Mouse (Mus musculus): Measurements from ENCODE around the gene Rapgef4. TPM values are rescaled to one million over a fixed set of nuclear protein-coding genes. Genes with fewer than 3 reads are reported as not detected.

The Rapgef4 gene
- total and polyA plus RNA-seq, 2 experiments, result 66.1 to 223 TPM

DNA sequence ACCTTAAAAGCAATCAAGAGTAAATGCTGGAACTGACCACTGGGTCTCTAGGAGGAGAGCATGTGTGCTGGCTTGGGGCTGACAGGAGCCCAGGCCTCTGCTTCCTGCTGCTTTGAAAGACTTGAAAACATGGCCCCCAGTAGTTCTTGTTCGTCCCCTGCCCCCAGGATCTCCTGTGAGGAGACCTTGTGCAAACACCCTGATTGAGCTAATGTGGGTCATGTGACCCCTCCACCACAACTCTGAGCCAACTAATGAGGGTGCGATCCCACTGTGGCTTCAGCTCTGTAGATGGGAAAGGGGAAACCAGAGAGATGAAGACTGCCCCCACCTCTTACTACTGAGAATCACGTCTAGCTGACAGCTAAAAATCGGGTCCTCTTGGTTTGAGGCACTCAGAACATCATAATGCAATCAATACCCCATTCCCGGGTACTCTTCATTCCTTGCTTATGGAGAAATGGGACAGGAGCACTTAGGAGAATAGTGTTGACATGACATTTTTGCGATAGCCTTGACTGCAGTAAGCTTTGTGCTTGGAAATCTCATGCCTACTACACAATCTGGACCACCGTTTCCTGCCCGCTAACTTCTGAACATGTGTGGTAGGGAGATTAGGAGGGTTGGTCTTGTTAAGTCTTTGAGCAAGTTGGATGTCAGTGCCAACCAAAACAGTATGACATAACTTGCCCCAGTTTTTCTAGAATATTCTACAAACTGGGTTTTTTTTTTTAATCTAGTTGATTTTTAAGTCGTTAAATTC is 170.9 kb downstream of the Rapgef4 start:
- DNase-seq (ENCODE audit: extremely low read depth, low read depth, low spot score), result peak; percentile 39

DNA sequence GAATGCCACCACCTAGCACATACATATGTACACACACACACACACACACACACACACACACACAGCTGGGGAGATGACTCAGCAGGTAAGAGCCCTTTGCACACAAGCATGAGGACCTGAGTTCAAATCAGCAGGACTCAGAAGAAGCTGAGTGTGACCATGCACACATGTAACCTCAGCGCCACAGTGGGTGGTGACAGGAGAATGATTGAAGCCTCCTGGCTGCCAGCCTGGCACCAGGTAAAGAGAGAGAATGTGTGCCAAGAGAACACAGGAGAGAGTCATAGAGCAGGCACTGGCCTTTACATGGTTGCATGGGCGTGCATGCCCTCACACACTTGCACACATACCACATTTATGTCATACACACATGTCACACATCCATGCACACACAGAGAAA is 171.7 kb downstream of the Rapgef4 start:
- peak; percentile 68 for DNase-seq (ENCODE audit: extremely low read depth, low read depth, low spot score)

More for the DNA sequence above, 170.9 kb downstream of the Rapgef4 start:
- no peak for TF ChIP-seq POLR2A (IDR thresholded peaks at IDR 0.05; ENCODE audit: extremely low read depth, insufficient read depth, low read length)
- TF ChIP-seq CTCF (IDR thresholded peaks at IDR 0.05; ENCODE audit: low read depth, low read length), result no peak
- 39% methylated on average over 9 of the region's 9 CpGs for WGBS
- H3K36me3 ChIP-seq (ENCODE audit: control insufficient read depth, insufficient read depth, low read length), result no peaks in the 10 kb centered on the region
- H3K27me3 ChIP-seq (ENCODE audit: control insufficient read depth, insufficient read depth, low read length), result no peaks in the 10 kb centered on the region
- peaks cover 23% of the 10 kb centered on the region for H3K4me1 ChIP-seq (ENCODE audit: control insufficient read depth, insufficient read depth, low read length)
- H3K79me2 ChIP-seq (ENCODE audit: control insufficient read depth, insufficient read depth, low read length), result no peaks in the 10 kb centered on the region
- peak overlapping the region; percentile 27; the same call in 1 of the 2 replicates for H3K9ac ChIP-seq (ENCODE audit: low read depth, low read length)
- peak overlapping the region; percentile 92 for H3K27ac ChIP-seq (replicated peaks; ENCODE audit: insufficient read depth, low read depth, low read length)
- H3K4me3 ChIP-seq (ENCODE audit: insufficient read depth, low read depth, low read length), result no peak overlapping the region

GRCm38 (mm10) chr2:72153851-72154250 is 172.8 kb downstream of the Rapgef4 start:
- 18% methylated on average over 1 of the region's 1 CpGs for WGBS
- peak; percentile 92 for DNase-seq (ENCODE audit: extremely low read depth, low read depth, low spot score)
- Histone ChIP-seq H3K27ac (replicated peaks; ENCODE audit: insufficient read depth, low read depth, low read length) (peak overlapping the region; percentile 97), H3K9ac (ENCODE audit: low read depth, low read length) (no peak overlapping the region), H3K4me1 (ENCODE audit: control insufficient read depth, insufficient read depth, low read length) (peaks cover 29% of the 10 kb centered on the region), H3K79me2 (ENCODE audit: control insufficient read depth, insufficient read depth, low read length) (no peaks in the 10 kb centered on the region), H3K4me3 (ENCODE audit: insufficient read depth, low read depth, low read length) (no peak overlapping the region), H3K27me3 (ENCODE audit: control insufficient read depth, insufficient read depth, low read length) (no peaks in the 10 kb centered on the region), H3K36me3 (ENCODE audit: control insufficient read depth, insufficient read depth, low read length) (no peaks in the 10 kb centered on the region)
- no peak for TF ChIP-seq CTCF (IDR thresholded peaks at IDR 0.05; ENCODE audit: low read depth, low read length)
- no peak for TF ChIP-seq POLR2A (IDR thresholded peaks at IDR 0.05; ENCODE audit: extremely low read depth, insufficient read depth, low read length)

More for the DNA sequence above, 171.7 kb downstream of the Rapgef4 start:
- 29% methylated on average over 2 of the region's 2 CpGs for WGBS
- Histone ChIP-seq H3K27me3 (ENCODE audit: control insufficient read depth, insufficient read depth, low read length) (no peaks in the 10 kb centered on the region), H3K4me3 (ENCODE audit: insufficient read depth, low read depth, low read length) (no peak overlapping the region), H3K4me1 (ENCODE audit: control insufficient read depth, insufficient read depth, low read length) (peaks cover 27% of the 10 kb centered on the region), H3K27ac (replicated peaks; ENCODE audit: insufficient read depth, low read depth, low read length) (peak overlapping the region; percentile 80), H3K9ac (ENCODE audit: low read depth, low read length) (peak overlapping the region; percentile 44; the same call in 1 of the 2 replicates), H3K79me2 (ENCODE audit: control insufficient read depth, insufficient read depth, low read length) (no peaks in the 10 kb centered on the region), H3K36me3 (ENCODE audit: control insufficient read depth, insufficient read depth, low read length) (no peaks in the 10 kb centered on the region)
- no peak for TF ChIP-seq POLR2A (IDR thresholded peaks at IDR 0.05; ENCODE audit: extremely low read depth, insufficient read depth, low read length)
- no peak for TF ChIP-seq CTCF (IDR thresholded peaks at IDR 0.05; ENCODE audit: low read depth, low read length)

- Histone ChIP-seq H3K4me1 (ENCODE audit: control insufficient read depth, insufficient read depth, low read length) (peaks cover 35% of the 10 kb centered on the region), H3K27me3 (ENCODE audit: control insufficient read depth, insufficient read depth, low read length) (no peaks in the 10 kb centered on the region), H3K36me3 (ENCODE audit: control insufficient read depth, insufficient read depth, low read length) (no peaks in the 10 kb centered on the region), H3K9ac (ENCODE audit: low read depth, low read length) (peak overlapping the region; percentile 82), H3K79me2 (ENCODE audit: control insufficient read depth, insufficient read depth, low read length) (no peaks in the 10 kb centered on the region), H3K4me3 (ENCODE audit: insufficient read depth, low read depth, low read length) (peak overlapping the region; percentile 30), H3K27ac (replicated peaks; ENCODE audit: insufficient read depth, low read depth, low read length) (peak overlapping the region; percentile 98)
- TF ChIP-seq POLR2A (IDR thresholded peaks at IDR 0.05; ENCODE audit: extremely low read depth, insufficient read depth, low read length) (0 out of 2 replicates have a peak, but pooled peaks have one; percentile 7), CTCF (IDR thresholded peaks at IDR 0.05; ENCODE audit: low read depth, low read length) (no peak)
- DNase-seq (ENCODE audit: extremely low read depth, low read depth, low spot score), result no peak
- 37% methylated on average over 8 of the region's 8 CpGs for WGBS
Measured at GRCm38 (mm10) chr2:72155102-72155773, 174.2 kb downstream of the Rapgef4 start.

GRCm38 (mm10) chr2:72156484-72156883 is 175.4 kb downstream of the Rapgef4 start:
- Histone ChIP-seq H3K4me3 (ENCODE audit: insufficient read depth, low read depth, low read length) (peak overlapping the region; percentile 38; the same call in 1 of the 2 replicates), H3K79me2 (ENCODE audit: control insufficient read depth, insufficient read depth, low read length) (no peaks in the 10 kb centered on the region), H3K9ac (ENCODE audit: low read depth, low read length) (no peak overlapping the region; the same call in 1 of the 2 replicates), H3K27ac (replicated peaks; ENCODE audit: insufficient read depth, low read depth, low read length) (peak overlapping the region; percentile 98), H3K36me3 (ENCODE audit: control insufficient read depth, insufficient read depth, low read length) (no peaks in the 10 kb centered on the region), H3K4me1 (ENCODE audit: control insufficient read depth, insufficient read depth, low read length) (peaks cover 33% of the 10 kb centered on the region), H3K27me3 (ENCODE audit: control insufficient read depth, insufficient read depth, low read length) (no peaks in the 10 kb centered on the region)
- 34% methylated on average over 5 of the region's 5 CpGs for WGBS
- TF ChIP-seq POLR2A (IDR thresholded peaks at IDR 0.05; ENCODE audit: extremely low read depth, insufficient read depth, low read length) (no peak), CTCF (IDR thresholded peaks at IDR 0.05; ENCODE audit: low read depth, low read length) (no peak)
- peak; percentile 98 for DNase-seq (ENCODE audit: extremely low read depth, low read depth, low spot score)

Data from liver, adult 2 months (tissue).